Mouse (Mus musculus): ENCODE measurements at regions not wholly inside any gene's neighbourhood (a gene's known extent, or its start where the extent isn't known, plus 50 kb on each side); places are given as distances from the start of the nearest gene placed in this dataset.

- TF ChIP-seq EP300 (IDR thresholded peaks at IDR 0.05; ENCODE audit: low read depth) (no peak), CTCF (IDR thresholded peaks at IDR 0.05; ENCODE audit: low read depth) (no peak)
Measured at GRCm38 (mm10) chr4:148353969-148354368, 66.2 kb upstream of the Disp3 start.
